Mouse (Mus musculus) bone marrow macrophage, adult 2 months (primary cell): ENCODE data around the gene Rasl12.

Experiments used
- CTCF ChIP-seq: IDR thresholded peaks from 2 replicates; pipeline ENCODE4 v1.5.1; 2012; ENCODE audit warnings: low read depth, mild to moderate bottlenecking, low read length, moderate library complexity
- POLR2A ChIP-seq: IDR thresholded peaks from 2 replicates; pipeline ENCODE4 v1.6.1; 2012; ENCODE audit warnings: mild to moderate bottlenecking, low read depth, low read length, borderline replicate concordance

GRCm38 (mm10) chr9:65424393-65424792 is 26.1 kb downstream of the Rasl12 start:
- no peak for TF ChIP-seq POLR2A
- no peak for TF ChIP-seq CTCF
